Mouse (Mus musculus) limb, embryonic 15.5 days (tissue): ENCODE results near the gene Syt2. TPM values are rescaled to one million over a fixed set of nuclear protein-coding genes. Genes with fewer than 3 reads are reported as not detected.

Source experiments
- ATAC-seq: fragments of 200-750 bp; cut with Nextera tagmentation; 2 replicates; pipeline ENCODE4 v1.8.0; 2017; ENCODE audit warnings: low read depth, moderate TSS enrichment; ENCODE audit not compliant: insufficient number of reproducible peaks, low FRiP score, low TSS enrichment
- H3K27ac ChIP-seq: fragments of 300-500 bp; sonication (generic); 2 replicates; pipeline ENCODE4 v1.5.1; 2015; ENCODE audit warnings: moderate library complexity, mild to moderate bottlenecking, inconsistent platforms
- H3K27me3 ChIP-seq: fragments of 300-500 bp; sonication (generic); 2 replicates; pipeline ENCODE4 v1.6.1; 2015; ENCODE audit warnings: inconsistent platforms
- H3K36me3 ChIP-seq: fragments of 300-500 bp; sonication (generic); 2 replicates; pipeline ENCODE4 v1.6.1; 2015; ENCODE audit warnings: inconsistent platforms
- H3K4me1 ChIP-seq: fragments of 300-500 bp; sonication (generic); 2 replicates; pipeline ENCODE4 v1.6.1; 2015; ENCODE audit warnings: inconsistent platforms
- H3K4me2 ChIP-seq: fragments of 300-500 bp; sonication (generic); 2 replicates; pipeline ENCODE4 v1.6.1; 2015; ENCODE audit warnings: mild to moderate bottlenecking, inconsistent platforms
- H3K4me3 ChIP-seq: fragments of 300-500 bp; sonication (generic); 2 replicates; pipeline ENCODE4 v1.5.1; 2015; ENCODE audit warnings: mild to moderate bottlenecking, inconsistent platforms
- H3K9ac ChIP-seq: fragments of 300-500 bp; sonication (generic); 2 replicates; pipeline ENCODE4 v1.6.1; 2015; ENCODE audit warnings: inconsistent platforms
- H3K9me3 ChIP-seq: fragments of 300-500 bp; sonication (generic); 2 replicates; pipeline ENCODE4 v1.6.1; 2016; ENCODE audit warnings: inconsistent platforms
- WGBS: fragments of 180-500 bp; shearing (Covaris S2); methylation state at CpG from one replicate; pipeline ENCODE4 v1.1.7; 2015; 5-methylcytosine and 5-hydroxymethylcytosine counted together
- polyA plus RNA-seq: library from polyadenylated mRNA; unstranded; fragments of >200 nt; fragmentation: Nextera tagmentation; extraction: Ambion mirVana; gene quantifications from 2 replicates; pipeline ENCODE4 v1.2.1, GENCODE M21; 2015

Syt2 gene
- polyA plus RNA-seq, 1 experiment from 2014 or later = 1.3 TPM

- Histone ChIP-seq H3K9me3 (no peaks in the 10 kb centered on the region), H3K4me1 (peaks cover 36% of the 10 kb centered on the region), H3K4me3 (no peak overlapping the region), H3K27me3 (peaks cover 38% of the 10 kb centered on the region), H3K4me2 (peak overlapping the region; percentile 22), H3K9ac (no peak overlapping the region), H3K27ac (peak overlapping the region; percentile 72), H3K36me3 (no peaks in the 10 kb centered on the region)
- 35% methylated on average over 13 of the region's 13 CpGs for WGBS
- ATAC-seq = no peak; the same call in 1 of the 2 replicates
Observed at GRCm38 (mm10) chr1:134651268-134651850, 4.9 kb downstream of the Syt2 start.

- Histone ChIP-seq H3K36me3 (no peaks in the 10 kb centered on the region), H3K27ac (peak overlapping the region; percentile 72; the same call in 1 of the 2 replicates), H3K4me3 (no peak overlapping the region), H3K27me3 (peaks cover 32% of the 10 kb centered on the region), H3K4me1 (peaks cover 30% of the 10 kb centered on the region), H3K9ac (no peak overlapping the region), H3K4me2 (peak overlapping the region; percentile 22), H3K9me3 (no peaks in the 10 kb centered on the region)
- peak; percentile 66 for ATAC-seq
- WGBS = 17% methylated on average over 4 of the region's 4 CpGs
Observed at GRCm38 (mm10) chr1:134651851-134652398, 5.4 kb downstream of the Syt2 start.

- H3K4me2 ChIP-seq = no peak overlapping the region
- no peaks in the 10 kb centered on the region for H3K36me3 ChIP-seq
- peaks cover 14% of the 10 kb centered on the region for H3K27me3 ChIP-seq
- H3K4me1 ChIP-seq = peaks cover 27% of the 10 kb centered on the region
- WGBS = 17% methylated on average over 10 of the region's 10 CpGs
- H3K4me3 ChIP-seq = no peak overlapping the region
- ATAC-seq = no peak
- H3K9me3 ChIP-seq = no peaks in the 10 kb centered on the region
- H3K27ac ChIP-seq = no peak overlapping the region
- H3K9ac ChIP-seq = no peak overlapping the region
Observed at GRCm38 (mm10) chr1:134653603-134654257, 7.3 kb downstream of the Syt2 start.

- Histone ChIP-seq H3K9me3 (no peaks in the 10 kb centered on the region), H3K9ac (no peak overlapping the region), H3K27ac (no peak overlapping the region), H3K4me2 (no peak overlapping the region), H3K4me3 (no peak overlapping the region), H3K4me1 (no peaks in the 10 kb centered on the region), H3K36me3 (no peaks in the 10 kb centered on the region), H3K27me3 (peaks cover 4% of the 10 kb centered on the region)
- 61% methylated on average over 7 of the region's 7 CpGs for WGBS
- ATAC-seq = no peak
Observed at GRCm38 (mm10) chr1:134658841-134659240, 12.4 kb downstream of the Syt2 start.

DNA sequence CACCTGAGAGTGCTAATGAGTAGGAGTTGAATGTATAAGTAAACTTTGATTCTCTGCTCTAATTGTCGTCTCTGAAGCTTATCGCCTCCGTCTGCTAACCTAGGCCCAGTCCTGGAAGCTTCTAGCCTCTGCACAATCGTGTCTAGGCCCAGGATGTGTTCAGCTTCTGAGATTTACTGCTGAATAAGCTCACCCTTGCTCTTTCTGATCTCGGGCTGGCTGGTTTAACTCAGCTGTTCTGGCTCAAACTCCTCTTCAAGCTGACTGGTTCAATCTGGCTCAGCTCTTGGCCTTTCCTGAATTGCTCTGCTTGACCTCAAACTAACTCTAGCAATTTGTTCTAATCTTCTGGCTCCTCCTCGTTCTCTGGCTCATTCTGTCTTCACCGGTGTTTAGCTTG lies 13.7 kb downstream of the Syt2 start:
- Histone ChIP-seq H3K36me3 (no peaks in the 10 kb centered on the region), H3K4me2 (no peak overlapping the region), H3K9me3 (no peaks in the 10 kb centered on the region), H3K27me3 (no peaks in the 10 kb centered on the region), H3K27ac (no peak overlapping the region), H3K4me3 (no peak overlapping the region), H3K4me1 (no peaks in the 10 kb centered on the region), H3K9ac (no peak overlapping the region)
- no peak for ATAC-seq
- 46% methylated on average over 7 of the region's 7 CpGs for WGBS

DNA sequence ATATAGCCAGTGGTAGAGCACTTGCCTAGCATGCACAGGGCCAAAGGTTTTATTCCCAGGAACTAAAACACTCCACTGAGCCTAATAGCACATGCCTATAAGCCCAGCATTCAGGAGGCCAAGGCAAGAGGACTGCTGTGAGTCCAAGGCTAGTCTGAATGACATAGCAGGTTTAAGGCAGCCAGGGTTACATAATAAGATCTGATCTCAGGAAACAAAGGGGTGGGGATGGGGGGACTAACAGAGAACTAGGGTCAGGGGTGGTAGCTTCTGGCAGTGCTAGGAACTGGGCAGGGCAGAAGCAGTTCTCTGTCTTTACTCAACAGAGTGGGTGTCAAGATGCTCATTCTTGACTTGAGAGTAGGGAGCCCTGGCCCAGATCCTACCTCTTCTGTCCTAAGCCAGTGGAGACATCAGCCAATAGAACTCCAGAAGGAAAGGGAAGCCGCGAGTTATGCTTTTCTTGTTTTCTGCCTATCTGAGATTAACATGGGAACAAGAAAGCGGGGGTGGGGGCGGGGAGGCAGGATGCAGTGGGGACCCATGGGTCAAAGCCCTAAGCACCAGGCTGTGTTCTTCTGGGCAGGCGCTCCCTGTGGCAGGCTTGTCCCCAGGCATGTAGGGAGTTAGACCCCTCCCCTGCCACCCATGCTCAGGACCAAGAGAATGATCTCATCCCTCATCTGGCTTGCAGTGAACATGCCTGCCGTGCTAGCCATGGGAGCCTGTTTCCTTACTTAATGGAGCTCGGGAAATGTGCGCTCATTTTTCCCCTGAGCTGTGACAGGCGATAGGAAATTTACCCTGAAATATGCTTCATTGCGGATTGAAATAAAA lies 25.0 kb downstream of the Syt2 start:
- no peak for ATAC-seq
- Histone ChIP-seq H3K9ac (no peak overlapping the region), H3K9me3 (no peaks in the 10 kb centered on the region), H3K4me2 (no peak overlapping the region), H3K27ac (no peak overlapping the region), H3K36me3 (no peaks in the 10 kb centered on the region), H3K4me3 (no peak overlapping the region), H3K27me3 (no peaks in the 10 kb centered on the region), H3K4me1 (no peaks in the 10 kb centered on the region)
- 76% methylated on average over 10 of the region's 10 CpGs for WGBS

DNA sequence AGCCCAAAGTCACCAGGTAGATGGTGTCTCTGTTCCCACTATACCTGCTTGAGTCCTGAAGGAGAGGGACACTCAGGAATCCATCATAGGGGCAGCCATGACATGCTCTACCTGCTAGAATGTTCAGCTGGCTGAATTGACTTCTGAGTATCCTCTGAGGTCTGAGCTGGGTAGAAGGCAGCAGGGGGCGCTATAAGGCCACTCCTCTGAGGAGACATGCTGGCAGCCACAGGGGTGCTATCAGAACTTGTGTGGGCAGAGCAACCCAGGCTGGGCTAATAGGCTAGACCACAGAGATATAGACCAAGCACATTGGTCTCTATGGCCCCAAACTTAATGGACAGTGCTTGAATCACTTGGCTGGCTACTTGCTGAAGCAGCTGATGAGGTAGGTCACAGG lies 27.8 kb downstream of the Syt2 start:
- no peaks in the 10 kb centered on the region for H3K9me3 ChIP-seq
- H3K9ac ChIP-seq = no peak overlapping the region
- no peak overlapping the region for H3K4me3 ChIP-seq
- 10% methylated on average over 1 of the region's 1 CpGs for whole genome bisulfite sequencing
- no peak for ATAC-seq
- no peaks in the 10 kb centered on the region for H3K36me3 ChIP-seq
- no peak overlapping the region for H3K4me2 ChIP-seq
- no peak overlapping the region for H3K27ac ChIP-seq
- H3K4me1 ChIP-seq = no peaks in the 10 kb centered on the region
- no peaks in the 10 kb centered on the region for H3K27me3 ChIP-seq

DNA sequence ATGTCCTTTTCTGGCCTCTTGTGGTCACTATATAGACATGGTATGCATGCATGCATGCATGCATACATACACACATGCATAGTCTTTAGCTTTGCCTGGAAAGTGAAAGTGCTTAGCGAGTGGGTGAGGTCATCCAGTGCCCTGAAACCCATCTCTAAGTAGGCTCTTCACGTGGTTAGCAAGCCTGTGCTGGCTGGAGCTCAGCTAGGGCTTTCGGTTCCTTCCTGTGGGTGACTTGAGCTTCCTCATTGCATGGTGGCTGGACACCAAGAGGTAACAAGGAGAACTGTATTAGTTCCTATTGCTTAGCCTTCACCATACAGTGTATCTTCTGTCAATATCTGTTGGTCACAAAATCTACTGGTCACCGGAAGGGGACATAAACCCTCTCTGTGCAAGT lies 33.0 kb downstream of the Syt2 start:
- 70% methylated on average over 4 of the region's 4 CpGs for WGBS
- no peak for ATAC-seq
- Histone ChIP-seq H3K9me3 (no peaks in the 10 kb centered on the region), H3K4me2 (no peak overlapping the region), H3K9ac (no peak overlapping the region), H3K4me1 (peaks cover 9% of the 10 kb centered on the region; the same call in 1 of the 2 replicates), H3K27me3 (no peaks in the 10 kb centered on the region; the same call in 1 of the 2 replicates), H3K4me3 (no peak overlapping the region), H3K27ac (no peak overlapping the region), H3K36me3 (no peaks in the 10 kb centered on the region)

GRCm38 (mm10) chr1:134680617-134681016 lies 34.1 kb downstream of the Syt2 start:
- ATAC-seq = no peak
- H3K27ac ChIP-seq = no peak overlapping the region
- no peak overlapping the region for H3K4me2 ChIP-seq
- H3K4me3 ChIP-seq = no peak overlapping the region
- WGBS = 14% methylated on average over 6 of the region's 6 CpGs
- no peaks in the 10 kb centered on the region for H3K9me3 ChIP-seq
- no peak overlapping the region for H3K9ac ChIP-seq
- peaks cover 9% of the 10 kb centered on the region; the same call in 1 of the 2 replicates for H3K4me1 ChIP-seq
- no peaks in the 10 kb centered on the region for H3K36me3 ChIP-seq
- no peaks in the 10 kb centered on the region; the same call in 1 of the 2 replicates for H3K27me3 ChIP-seq

- Histone ChIP-seq H3K27ac (no peak overlapping the region), H3K27me3 (no peaks in the 10 kb centered on the region; the same call in 1 of the 2 replicates), H3K4me1 (peaks cover 9% of the 10 kb centered on the region; the same call in 1 of the 2 replicates), H3K36me3 (no peaks in the 10 kb centered on the region), H3K9ac (0 out of 2 replicates have a peak overlapping the region, but pooled peaks have one; percentile 17), H3K4me3 (no peak overlapping the region), H3K4me2 (no peak overlapping the region), H3K9me3 (no peaks in the 10 kb centered on the region)
- 26% methylated on average over 9 of the region's 9 CpGs for WGBS
- ATAC-seq = no peak
Observed at GRCm38 (mm10) chr1:134682460-134682859, 36.0 kb downstream of the Syt2 start.

- no peak overlapping the region for H3K4me2 ChIP-seq
- H3K27ac ChIP-seq = no peak overlapping the region
- H3K9ac ChIP-seq = no peak overlapping the region
- H3K9me3 ChIP-seq = no peaks in the 10 kb centered on the region
- H3K27me3 ChIP-seq = no peaks in the 10 kb centered on the region
- H3K4me1 ChIP-seq = peaks cover 9% of the 10 kb centered on the region; the same call in 1 of the 2 replicates
- WGBS = 51% methylated on average over 4 of the region's 4 CpGs
- no peaks in the 10 kb centered on the region for H3K36me3 ChIP-seq
- H3K4me3 ChIP-seq = no peak overlapping the region
- ATAC-seq = no peak
Observed at GRCm38 (mm10) chr1:134686834-134687421, 40.5 kb downstream of the Syt2 start.
